Comparison of ENCODE assay signal across 21 mouse cellular contexts in genomic region chr17:29705881-29706280, GRCm38 (mm10). TPM values are rescaled to one million over a fixed set of nuclear protein-coding genes. Genes with fewer than 3 reads are reported as not detected.
DNase-seq lines count a peak whose midpoint lies in the region; ATAC-seq lines count a peak whose summit lies in the region.
"Had no signal": no experiment of that assay in that cellular context is flagged by ENCODE, and none has a peak within 500 bp of the region (broad histone marks: within the 10 kb centered on the region; RNA-seq: fewer than 3 reads in every experiment).

No protein-coding gene starts in this region.

- no peaks in the 10 kb centered on the region for H3K9me3 ChIP-seq in forebrain, embryonic 10.5 days
- no peaks in the 10 kb centered on the region for H3K9me3 ChIP-seq in forebrain, embryonic 16.5 days (ENCODE audit: control insufficient read depth, low read length)
- H3K9me3 ChIP-seq in kidney, embryonic 15.5 days (replicated peaks) = no peaks in the 10 kb centered on the region
- H3K9me3 ChIP-seq: embryonic facial prominence, embryonic 12.5 days; forebrain, embryonic 12.5 days; G1E; heart, embryonic 13.5 days; hindbrain, embryonic 13.5 days had no signal

- no peaks in the 10 kb centered on the region for H3K27me3 ChIP-seq in forebrain, embryonic 10.5 days (ENCODE audit: poor library complexity, severe bottlenecking)
- no peaks in the 10 kb centered on the region for H3K27me3 ChIP-seq in forebrain, embryonic 16.5 days (replicated peaks; ENCODE audit: control insufficient read depth, insufficient read depth, low read length)
- no peaks in the 10 kb centered on the region for H3K27me3 ChIP-seq in kidney, embryonic 15.5 days
- H3K27me3 ChIP-seq: embryonic facial prominence, embryonic 12.5 days; forebrain, embryonic 12.5 days; heart, embryonic 13.5 days; hindbrain, embryonic 13.5 days had no signal

- no peak overlapping the region for H3K9ac ChIP-seq in forebrain, embryonic 16.5 days (replicated peaks; ENCODE audit: low read depth, low read length)
- no peak overlapping the region for H3K9ac ChIP-seq in kidney, embryonic 15.5 days
- H3K9ac ChIP-seq: embryonic facial prominence, embryonic 12.5 days; forebrain, embryonic 12.5 days; forebrain, postnatal 0 days had no signal

- peaks cover 61% of the 10 kb centered on the region for H3K4me1 ChIP-seq in forebrain, embryonic 10.5 days
- peaks cover 70% of the 10 kb centered on the region for H3K4me1 ChIP-seq in forebrain, embryonic 16.5 days (replicated peaks; ENCODE audit: control insufficient read depth, insufficient read depth, low read length)
- H3K4me1 ChIP-seq in kidney, embryonic 15.5 days = peaks cover 48% of the 10 kb centered on the region

- no peak overlapping the region for H3K4me2 ChIP-seq in forebrain, embryonic 16.5 days (ENCODE audit: low read length)
- H3K4me2 ChIP-seq in kidney, embryonic 15.5 days = no peak overlapping the region
- H3K4me2 ChIP-seq: embryonic facial prominence, embryonic 12.5 days; forebrain, embryonic 12.5 days; heart, embryonic 13.5 days; hindbrain, embryonic 13.5 days had no signal

- no peak overlapping the region for H3K4me3 ChIP-seq in forebrain, embryonic 10.5 days
- no peak overlapping the region for H3K4me3 ChIP-seq in forebrain, embryonic 16.5 days (replicated peaks; ENCODE audit: low read length)
- H3K4me3 ChIP-seq in kidney, embryonic 15.5 days (replicated peaks) = no peak overlapping the region
- H3K4me3 ChIP-seq: embryonic facial prominence, embryonic 12.5 days; forebrain, embryonic 12.5 days; heart, embryonic 13.5 days; hindbrain, embryonic 13.5 days had no signal

- DNase-seq in adrenal gland, adult (ENCODE audit: inconsistent age in 2 of 2, low spot score in 1 of 2) = peak; percentile 55 to 83
- DNase-seq in adrenal gland, adult 8-10 months = no peak
- DNase-seq in forebrain, embryonic 10.5 days (ENCODE audit: extremely low spot score, low spot score) = no peak
- no peak for DNase-seq in kidney, postnatal 10 days
- DNase-seq in adrenal gland, postnatal 36 days = peak; percentile 42 to 73
- DNase-seq: B cell, adult 2 months; cerebellum, adult 11 months; cerebellum, adult 8-10 months; embryo, embryonic 11 days; forebrain, postnatal 0 days; gastrocnemius, postnatal 14 days; heart, postnatal 10 days had no signal

- H3K36me3 ChIP-seq in forebrain, embryonic 10.5 days (replicated peaks) = peaks cover 53% of the 10 kb centered on the region
- H3K36me3 ChIP-seq in forebrain, embryonic 16.5 days (ENCODE audit: control insufficient read depth, insufficient read depth) = no peaks in the 10 kb centered on the region
- H3K36me3 ChIP-seq in kidney, embryonic 15.5 days = peaks cover 39% of the 10 kb centered on the region

- WGBS in forebrain, embryonic 10.5 days = 88% methylated on average over 5 of the region's 5 CpGs
- 81% methylated on average over 5 of the region's 5 CpGs for WGBS in forebrain, embryonic 16.5 days
- WGBS in kidney, embryonic 15.5 days = 81% methylated on average over 5 of the region's 5 CpGs

- ATAC-seq in forebrain, embryonic 16.5 days = no peak
- no peak for ATAC-seq in kidney, embryonic 15.5 days (replicated peaks; ENCODE audit: low FRiP score)
- ATAC-seq: CD4-positive, CD25-positive, alpha-beta regulatory T cell, adult 4 months; forebrain, postnatal 0 days; hindbrain, postnatal 0 days had no signal

- peak overlapping the region; percentile 15; the same call in 1 of the 2 replicates for H3K27ac ChIP-seq in forebrain, embryonic 10.5 days
- no peak overlapping the region for H3K27ac ChIP-seq in forebrain, embryonic 16.5 days (ENCODE audit: low read length)
- H3K27ac ChIP-seq in kidney, embryonic 15.5 days = 0 out of 2 replicates have a peak overlapping the region, but pooled peaks have one; percentile 33
- H3K27ac ChIP-seq: heart, embryonic 13.5 days; hindbrain, postnatal 0 days had no signal

RNA-seq across cellular contexts. Expression of gene Ccdc167, which starts 11.0 kb away (rescaled TPM):
- total RNA-seq in adrenal gland, adult 8-10 months (2022) = 10 to 100 TPM; 11.0 to 18.0 (median 14.2) TPM
- 16.0 and 17.9 TPM in 2 replicates for polyA plus RNA-seq in forebrain, embryonic 10.5 days (2016; fragmentation: Nextera tagmentation; extraction: Ambion mirVana)
- 9.3 and 11.6 TPM in 2 replicates for polyA plus RNA-seq in forebrain, embryonic 16.5 days (2015; fragmentation: Nextera tagmentation; extraction: Ambion mirVana)
- polyA plus RNA-seq in kidney, embryonic 15.5 days (2015; fragmentation: Nextera tagmentation; extraction: Ambion mirVana) = 14.2 and 15.5 TPM in 2 replicates
- 10 to 100 TPM in 1 of 2 experiments, 1 to 10 TPM in 1; 8.6 to 11.4 TPM for total RNA-seq in adrenal gland, postnatal 36 days (2021)

RNA-seq across cellular contexts. Expression of gene Cmtr1, which starts 45.5 kb away (rescaled TPM):
- total RNA-seq in adrenal gland, adult 8-10 months (2022) = 100 to 1,000 TPM; 108 to 175 (median 150) TPM
- polyA plus RNA-seq in forebrain, embryonic 10.5 days (2016; fragmentation: Nextera tagmentation; extraction: Ambion mirVana) = 139 and 156 TPM in 2 replicates
- 132 and 146 TPM in 2 replicates for polyA plus RNA-seq in forebrain, embryonic 16.5 days (2015; fragmentation: Nextera tagmentation; extraction: Ambion mirVana)
- polyA plus RNA-seq in kidney, embryonic 15.5 days (2015; fragmentation: Nextera tagmentation; extraction: Ambion mirVana) = 122 and 126 TPM in 2 replicates
- total RNA-seq in adrenal gland, postnatal 36 days (2021) = 100 to 1,000 TPM in 1 of 2 experiments, 10 to 100 TPM in 1; 70.7 to 104 TPM

Comparison
In these comparisons a context has a peak if more than half of its experiments do, and no peak if none do; other contexts are left out.
1. DNase-seq: peak in adrenal gland, adult (2 of 2) and adrenal gland, postnatal 36 days (2 of 2); none in adrenal gland, adult 8-10 months (single experiment), forebrain, embryonic 10.5 days (single experiment) and kidney, postnatal 10 days (single experiment).